Mouse (Mus musculus): ENCODE measurements around the gene Pxdc1. TPM values are rescaled to one million over a fixed set of nuclear protein-coding genes. Genes with fewer than 3 reads are reported as not detected.
A peak's percentile ranks its signal among the peaks of the same experiment; 100 is the strongest.

Pxdc1 gene
- total and polyA plus RNA-seq, 3 experiments = not detected

GRCm38 (mm10) chr13:34607079-34607478 is 46.2 kb downstream of the Pxdc1 start:
- Histone ChIP-seq H3K27ac (ENCODE audit: control insufficient read depth, low read depth, low read length) (no peak overlapping the region), H3K4me1 (ENCODE audit: control insufficient read depth in 1 of 2, insufficient read depth in 2 of 2, low read length in 2 of 2) (no peaks in the 10 kb centered on the region), H3K4me3 (ENCODE audit: control insufficient read depth in 1 of 2, insufficient read depth in 1 of 2, low read depth in 2 of 2, low read length in 2 of 2) (no peak overlapping the region), H3K36me3 (ENCODE audit: control insufficient read depth in 1 of 2, insufficient read depth in 2 of 2, low read length in 2 of 2) (no peaks in the 10 kb centered on the region), H3K9me3 (replicated peaks; ENCODE audit: insufficient read depth, low read length) (no peaks in the 10 kb centered on the region), H3K27me3 (ENCODE audit: control insufficient read depth in 1 of 2, insufficient read depth in 2 of 2, low read length in 2 of 2) (no peaks in the 10 kb centered on the region; a peak in 1 of 4 replicates), H3K79me2 (ENCODE audit: control insufficient read depth, insufficient read depth, low read length, poor library complexity) (no peaks in the 10 kb centered on the region), H3K9ac (ENCODE audit: control insufficient read depth, low read depth, low read length, poor library complexity, severe bottlenecking) (no peak overlapping the region)
- DNase-seq (ENCODE audit: low read depth, low spot score) = no peak
- TF ChIP-seq ZC3H11A (IDR thresholded peaks at IDR 0.05; ENCODE audit: low read depth, low read length) (no peak), USF2 (IDR thresholded peaks at IDR 0.05; ENCODE audit: borderline replicate concordance in 1 of 2, insufficient read depth in 1 of 2, low read depth in 1 of 2, low read length in 2 of 2) (no peak), TCF12 (IDR thresholded peaks at IDR 0.05; ENCODE audit: low read depth, low read length) (no peak), NRF1 (IDR thresholded peaks at IDR 0.05; ENCODE audit: insufficient read depth, low read depth, low read length, poor library complexity, severe bottlenecking) (no peak), ELF1 (IDR thresholded peaks at IDR 0.05; ENCODE audit: low read depth, low read length) (no peak), E2F4 (IDR thresholded peaks at IDR 0.05; ENCODE audit: borderline replicate concordance, low read depth, low read length) (no peak)

- no peak for DNase-seq (ENCODE audit: low read depth, low spot score)
- Histone ChIP-seq H3K9ac (ENCODE audit: control insufficient read depth, low read depth, low read length, poor library complexity, severe bottlenecking) (no peak overlapping the region), H3K9me3 (replicated peaks; ENCODE audit: insufficient read depth, low read length) (no peaks in the 10 kb centered on the region), H3K27me3 (ENCODE audit: control insufficient read depth in 1 of 2, insufficient read depth in 2 of 2, low read length in 2 of 2) (no peaks in the 10 kb centered on the region; a peak in 1 of 4 replicates), H3K79me2 (ENCODE audit: control insufficient read depth, insufficient read depth, low read length, poor library complexity) (no peaks in the 10 kb centered on the region), H3K4me1 (ENCODE audit: control insufficient read depth in 1 of 2, insufficient read depth in 2 of 2, low read length in 2 of 2) (no peaks in the 10 kb centered on the region), H3K27ac (ENCODE audit: control insufficient read depth, low read depth, low read length) (no peak overlapping the region), H3K4me3 (ENCODE audit: control insufficient read depth in 1 of 2, insufficient read depth in 1 of 2, low read depth in 2 of 2, low read length in 2 of 2) (no peak overlapping the region), H3K36me3 (ENCODE audit: control insufficient read depth in 1 of 2, insufficient read depth in 2 of 2, low read length in 2 of 2) (no peaks in the 10 kb centered on the region)
- TF ChIP-seq USF2 (IDR thresholded peaks at IDR 0.05; ENCODE audit: borderline replicate concordance in 1 of 2, insufficient read depth in 1 of 2, low read depth in 1 of 2, low read length in 2 of 2) = no peak
- TF ChIP-seq GATA1 (IDR thresholded peaks at IDR 0.05; ENCODE audit: low read depth, low read length) = no peak
- TF ChIP-seq UBTF (IDR thresholded peaks at IDR 0.05; ENCODE audit: borderline replicate concordance, insufficient read depth, low read depth, low read length) = no peak
- TF ChIP-seq HCFC1 (IDR thresholded peaks at IDR 0.05; ENCODE audit: low read depth, low read length) = no peak
- no peak for TF ChIP-seq ZNF384 (IDR thresholded peaks at IDR 0.05; ENCODE audit: low read depth, low read length)
- TF ChIP-seq RCOR1 (IDR thresholded peaks at IDR 0.05; ENCODE audit: low read depth, low read length) = no peak
- TF ChIP-seq GABPA (IDR thresholded peaks at IDR 0.05; ENCODE audit: low read depth, low read length) = no peak
Observed at GRCm38 (mm10) chr13:34605884-34606283, 47.4 kb downstream of the Pxdc1 start.

- no peak for DNase-seq (ENCODE audit: low read depth, low spot score)
- no peak overlapping the region for H3K27ac ChIP-seq (ENCODE audit: control insufficient read depth, low read depth, low read length)
- H3K9me3 ChIP-seq (replicated peaks; ENCODE audit: insufficient read depth, low read length) = no peaks in the 10 kb centered on the region
- H3K9ac ChIP-seq (ENCODE audit: control insufficient read depth, low read depth, low read length, poor library complexity, severe bottlenecking) = no peak overlapping the region
- H3K36me3 ChIP-seq (ENCODE audit: control insufficient read depth in 1 of 2, insufficient read depth in 2 of 2, low read length in 2 of 2) = no peaks in the 10 kb centered on the region
- H3K4me3 ChIP-seq (ENCODE audit: control insufficient read depth in 1 of 2, insufficient read depth in 1 of 2, low read depth in 2 of 2, low read length in 2 of 2) = no peak overlapping the region
- H3K27me3 ChIP-seq (ENCODE audit: control insufficient read depth in 1 of 2, insufficient read depth in 2 of 2, low read length in 2 of 2) = no peaks in the 10 kb centered on the region; a peak in 1 of 4 replicates
- TF ChIP-seq MAZ (IDR thresholded peaks at IDR 0.05; ENCODE audit: low read depth, low read length) = no peak
- no peak for TF ChIP-seq MYB (IDR thresholded peaks at IDR 0.05; ENCODE audit: low read depth, low read length)
- TF ChIP-seq ZC3H11A (IDR thresholded peaks at IDR 0.05; ENCODE audit: low read depth, low read length) = no peak
- no peak for TF ChIP-seq CHD2 (IDR thresholded peaks at IDR 0.05; ENCODE audit: low read length)
- TF ChIP-seq RAD21 (IDR thresholded peaks at IDR 0.05; ENCODE audit: low read depth, low read length) = peak; percentile 3
- no peak for TF ChIP-seq POLR2AphosphoS5 (IDR thresholded peaks at IDR 0.05; ENCODE audit: borderline replicate concordance, low read depth, low read length)
- TF ChIP-seq USF2 (IDR thresholded peaks at IDR 0.05; ENCODE audit: borderline replicate concordance in 1 of 2, insufficient read depth in 1 of 2, low read depth in 1 of 2, low read length in 2 of 2) = no peak
- no peaks in the 10 kb centered on the region for H3K79me2 ChIP-seq (ENCODE audit: control insufficient read depth, insufficient read depth, low read length, poor library complexity)
- no peaks in the 10 kb centered on the region for H3K4me1 ChIP-seq (ENCODE audit: control insufficient read depth in 1 of 2, insufficient read depth in 2 of 2, low read length in 2 of 2)
Observed at GRCm38 (mm10) chr13:34605206-34605605, 48.1 kb downstream of the Pxdc1 start.
